Mouse (Mus musculus): ENCODE results near the gene Tiam2. TPM values are rescaled to one million over a fixed set of nuclear protein-coding genes. Genes with fewer than 3 reads are reported as not detected.

Gene Tiam2
- total RNA-seq, 2 experiments from 2014 or later: 2.7 to 2.8 TPM

GRCm38 (mm10) chr17:3436841-3437515 is 110.6 kb downstream of the Tiam2 start:
- DNase-seq: no peak
- intact Hi-C loops (cut with DNase I): no loop called here

GRCm38 (mm10) chr17:3442526-3443401 is 116.4 kb downstream of the Tiam2 start:
- no peak for DNase-seq
- intact Hi-C loops (cut with DNase I): loop anchor here (10.0 kb wide), 1 partner anchor 338 kb away; no protein-coding TSS in a partner anchor

GRCm38 (mm10) chr17:3446191-3446950 is 120.0 kb downstream of the Tiam2 start:
- DNase-seq: peak in 1 of 2 experiments; percentile 49
- intact Hi-C loops (cut with DNase I): loop anchor here (2.0 to 10.0 kb wide), 4 partner anchors 159 to 342 kb away; no protein-coding TSS in a partner anchor

GRCm38 (mm10) chr17:3448725-3449124 is 122.4 kb downstream of the Tiam2 start:
- intact Hi-C loops (cut with DNase I): loop anchor here (1.0 to 10.0 kb wide), 4 partner anchors 61 to 344 kb away; no protein-coding TSS in a partner anchor
- peak; percentile 65 to 73 for DNase-seq

GRCm38 (mm10) chr17:3451077-3451476 is 124.7 kb downstream of the Tiam2 start:
- intact Hi-C loops (cut with DNase I): loop anchor here (1.0 kb wide), 1 partner anchor 59 kb away; no protein-coding TSS in a partner anchor

GRCm38 (mm10) chr17:3452571-3453311 is 126.4 kb downstream of the Tiam2 start:
- intact Hi-C loops (cut with DNase I): no loop called here
- no peak for DNase-seq

More at GRCm38 (mm10) chr17:3451077-3451476, 124.7 kb downstream of the Tiam2 start:
- peak; percentile 50 to 69 for DNase-seq

- no peak for DNase-seq
- intact Hi-C loops (cut with DNase I): no loop called here
These were observed 127.6 kb downstream of the Tiam2 start for GRCm38 (mm10) chr17:3453946-3454345.

- DNase-seq: no peak
- intact Hi-C loops (cut with DNase I): no loop called here
These were observed 128.5 kb downstream of the Tiam2 start for GRCm38 (mm10) chr17:3454850-3455249.

GRCm38 (mm10) chr17:3457914-3458681 is 131.7 kb downstream of the Tiam2 start:
- no peak for DNase-seq
- intact Hi-C loops (cut with DNase I): no loop called here

GRCm38 (mm10) chr17:3465861-3466260 is 139.5 kb downstream of the Tiam2 start:
- intact Hi-C loops (cut with DNase I): no loop called here
- no peak for DNase-seq

GRCm38 (mm10) chr17:3466681-3467080 is 140.3 kb downstream of the Tiam2 start:
- no peak for DNase-seq
- intact Hi-C loops (cut with DNase I): no loop called here

GRCm38 (mm10) chr17:3467636-3468324 is 141.4 kb downstream of the Tiam2 start:
- intact Hi-C loops (cut with DNase I): no loop called here
- no peak for DNase-seq

- no peak for DNase-seq
- intact Hi-C loops (cut with DNase I): no loop called here
These were observed 145.6 kb downstream of the Tiam2 start for GRCm38 (mm10) chr17:3472018-3472417.

GRCm38 (mm10) chr17:3476546-3476945 is 150.2 kb downstream of the Tiam2 start:
- no peak for DNase-seq
- intact Hi-C loops (cut with DNase I): no loop called here

GRCm38 (mm10) chr17:3481576-3482575 is 155.5 kb downstream of the Tiam2 start:
- DNase-seq: no peak
- intact Hi-C loops (cut with DNase I): no loop called here

GRCm38 (mm10) chr17:3483091-3483490 is 156.7 kb downstream of the Tiam2 start:
- no peak for DNase-seq
- intact Hi-C loops (cut with DNase I): no loop called here

GRCm38 (mm10) chr17:3485851-3486250 is 159.5 kb downstream of the Tiam2 start:
- DNase-seq: no peak
- intact Hi-C loops (cut with DNase I): no loop called here

Data from heart, postnatal 14 days (tissue).